9 mouse cellular contexts compared by ENCODE assay signal in the genomic region with DNA sequence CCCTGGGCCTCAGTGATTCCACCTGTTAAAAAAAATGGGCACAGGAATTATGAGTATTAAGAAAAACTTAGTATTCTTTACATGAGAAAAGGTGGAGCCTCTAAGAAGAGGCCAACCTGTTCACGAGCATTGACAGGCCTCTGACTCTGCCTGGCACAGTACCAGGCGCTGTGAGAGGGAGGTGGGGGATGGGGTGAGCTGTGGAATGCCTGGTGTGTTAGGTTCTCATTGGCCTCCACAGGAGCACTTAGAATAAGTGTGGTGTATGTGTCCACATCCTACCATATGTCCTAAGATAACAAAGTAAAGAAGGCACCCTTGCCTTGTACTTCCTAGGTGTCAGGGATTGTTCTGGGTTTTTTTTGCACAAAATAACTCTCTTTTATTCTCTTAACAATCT.
A peak's percentile ranks its signal among the peaks of the same experiment; 100 is the strongest.
DNase-seq lines count a peak whose midpoint lies in the region; ATAC-seq and TF ChIP-seq lines count a peak whose summit lies in the region.
"Had no signal": no experiment of that assay in that cellular context is flagged by ENCODE, and none has a peak within 500 bp of the region (broad histone marks: within the 10 kb centered on the region; RNA-seq: fewer than 3 reads in every experiment).

No protein-coding gene starts in this region.

- no peak for ATAC-seq in liver, postnatal 0 days

- peaks cover 39% of the 10 kb centered on the region for H3K27me3 ChIP-seq in liver, postnatal 0 days (ENCODE audit: insufficient read depth, low read length)

- H3K27ac ChIP-seq in gastrocnemius, adult 2 months, result peak overlapping the region; percentile 82; the same call in 1 of the 2 replicates
- peak overlapping the region; percentile 95 for H3K27ac ChIP-seq in left cerebral cortex, adult 2 months
- no peak overlapping the region for H3K27ac ChIP-seq in liver, postnatal 0 days (ENCODE audit: low read depth)
- H3K27ac ChIP-seq: midbrain, embryonic 12.5 days had no signal

- TF ChIP-seq EP300 in liver, postnatal 0 days (IDR thresholded peaks at IDR 0.05; ENCODE audit: low read depth), result no peak

- TF ChIP-seq CTCF in gastrocnemius, adult 2 months (IDR thresholded peaks at IDR 0.05), result no peak
- TF ChIP-seq CTCF in left cerebral cortex, adult 2 months (IDR thresholded peaks at IDR 0.05), result no peak
- TF ChIP-seq CTCF in liver, postnatal 0 days (IDR thresholded peaks at IDR 0.05; ENCODE audit: low read depth), result no peak

- 77% methylated on average over 2 of the region's 2 CpGs for WGBS in liver, postnatal 0 days (ENCODE audit: insufficient replicate concordance)

- H3K9ac ChIP-seq in liver, postnatal 0 days (replicated peaks), result no peak overlapping the region
- H3K9ac ChIP-seq: midbrain, embryonic 12.5 days had no signal

- H3K4me1 ChIP-seq in liver, postnatal 0 days (ENCODE audit: insufficient read depth), result peaks cover 18% of the 10 kb centered on the region

- no peak overlapping the region for H3K4me2 ChIP-seq in liver, postnatal 0 days (ENCODE audit: low read depth, low read length)
- H3K4me2 ChIP-seq: midbrain, embryonic 12.5 days had no signal

- DNase-seq in gastrocnemius, adult 2 months, result no peak
- no peak for DNase-seq in gastrocnemius, postnatal 4 days (ENCODE audit: low spot score in 2 of 2)
- no peak for DNase-seq in left cerebral cortex, adult 2 months (ENCODE audit: extremely low spot score in 1 of 2, low spot score in 2 of 2)
- no peak for DNase-seq in left cerebral cortex, postnatal 4 days
- peak; percentile 50 for DNase-seq in brain, adult 2 months (ENCODE audit: low read depth, low spot score)
- DNase-seq in lung, postnatal 10 days, result peak; percentile 31
- no peak for DNase-seq in right cerebral cortex, postnatal 25 days
- no peak for DNase-seq in liver, postnatal 0 days

- no peaks in the 10 kb centered on the region for H3K9me3 ChIP-seq in liver, postnatal 0 days (ENCODE audit: low read length)
- H3K9me3 ChIP-seq: midbrain, embryonic 12.5 days had no signal

- intact Hi-C loops in gastrocnemius, adult 2 months (cut with DNase I), result loop anchor here (1.0 to 2.0 kb wide), 2 partner anchors 23 to 115 kb away; no protein-coding TSS in a partner anchor
- intact Hi-C loops in left cerebral cortex, adult 2 months (cut with DNase I), result loop anchor here (2.0 kb wide), 1 partner anchor 59 kb away; no protein-coding TSS in a partner anchor
- intact Hi-C loops in left cerebral cortex, postnatal 4 days (cut with DNase I), result loop anchor here (2.0 to 5.0 kb wide), 2 partner anchors 57 to 117 kb away; no protein-coding TSS in a partner anchor

- no peak overlapping the region for H3K4me3 ChIP-seq in gastrocnemius, adult 2 months
- peak overlapping the region; percentile 79 for H3K4me3 ChIP-seq in left cerebral cortex, adult 2 months
- no peak overlapping the region for H3K4me3 ChIP-seq in liver, postnatal 0 days (ENCODE audit: low read depth, low read length)
- H3K4me3 ChIP-seq: midbrain, embryonic 12.5 days had no signal

- H3K36me3 ChIP-seq in liver, postnatal 0 days (replicated peaks; ENCODE audit: insufficient read depth, low read length), result no peaks in the 10 kb centered on the region
- H3K36me3 ChIP-seq: midbrain, embryonic 12.5 days had no signal

Comparison
In these comparisons a context has a peak if more than half of its experiments do, and no peak if none do; other contexts are left out.
1. DNase-seq: peak in brain, adult 2 months (single experiment) and lung, postnatal 10 days (single experiment); none in gastrocnemius, adult 2 months (single experiment), gastrocnemius, postnatal 4 days (0 of 2), left cerebral cortex, adult 2 months (0 of 2), left cerebral cortex, postnatal 4 days (single experiment), right cerebral cortex, postnatal 25 days (single experiment) and liver, postnatal 0 days (single experiment).